ENCODE assay signal across 7 mouse cellular contexts in the genomic region with DNA sequence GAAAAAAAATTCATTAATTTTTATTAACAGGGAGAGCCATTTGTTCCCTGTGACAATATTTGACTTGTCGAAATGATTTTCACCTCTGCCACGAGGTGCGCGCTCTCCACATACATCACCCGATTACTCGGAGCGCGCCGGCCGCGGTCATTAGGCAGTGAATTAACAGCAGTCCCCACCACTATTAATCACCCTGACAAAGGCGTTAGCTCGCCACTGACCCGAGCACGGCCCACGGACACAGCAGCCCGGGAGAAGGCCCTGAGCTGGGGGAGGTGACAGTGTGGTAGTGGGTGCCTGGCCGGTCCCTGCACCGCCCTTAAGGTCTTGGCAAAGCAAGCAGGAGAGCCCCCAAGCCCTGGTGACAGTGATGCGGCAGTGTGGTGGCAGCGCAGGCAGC.
DNase-seq lines count a peak whose midpoint lies in the region; ATAC-seq and TF ChIP-seq lines count a peak whose summit lies in the region.

No protein-coding gene starts in this region.

- no peak for ATAC-seq in lung, embryonic 14.5 days (ENCODE audit: insufficient read depth)
- ATAC-seq in hindbrain, embryonic 12.5 days (ENCODE audit: low FRiP score) = no peak
- no peak for ATAC-seq in midbrain, embryonic 12.5 days (ENCODE audit: low FRiP score, low read depth)
- no peak for ATAC-seq in megakaryocyte-erythroid progenitor cell, adult 5-6 weeks (replicated peaks; ENCODE audit: low FRiP score, low TSS enrichment, poor library complexity, severe bottlenecking)

- intact Hi-C loops in left cerebral cortex, postnatal 36 days (cut with DNase I) = no loop called here

- H3K9ac ChIP-seq in lung, embryonic 14.5 days = no peak overlapping the region
- no peak overlapping the region for H3K9ac ChIP-seq in hindbrain, embryonic 12.5 days
- 0 out of 2 replicates have a peak overlapping the region, but pooled peaks have one; percentile 20 for H3K9ac ChIP-seq in midbrain, embryonic 12.5 days (replicated peaks)

- H3K4me2 ChIP-seq in lung, embryonic 14.5 days = no peak overlapping the region
- peak overlapping the region; percentile 17 for H3K4me2 ChIP-seq in hindbrain, embryonic 12.5 days (replicated peaks)
- H3K4me2 ChIP-seq in midbrain, embryonic 12.5 days (replicated peaks) = peak overlapping the region; percentile 4; the same call in 1 of the 2 replicates

- H3K4me3 ChIP-seq in lung, embryonic 14.5 days (ENCODE audit: low read depth, low read length) = no peak overlapping the region
- no peak overlapping the region for H3K4me3 ChIP-seq in hindbrain, embryonic 12.5 days
- H3K4me3 ChIP-seq in midbrain, embryonic 12.5 days = no peak overlapping the region

- H3K9me3 ChIP-seq in lung, embryonic 14.5 days (ENCODE audit: low read depth, low read length) = no peaks in the 10 kb centered on the region
- H3K9me3 ChIP-seq in hindbrain, embryonic 12.5 days (replicated peaks) = no peaks in the 10 kb centered on the region
- H3K9me3 ChIP-seq in midbrain, embryonic 12.5 days = no peaks in the 10 kb centered on the region

- 15% methylated on average over 21 of the region's 21 CpGs for WGBS in lung, embryonic 14.5 days
- 19% methylated on average over 21 of the region's 21 CpGs for WGBS in hindbrain, embryonic 12.5 days
- WGBS in midbrain, embryonic 12.5 days = 17% methylated on average over 21 of the region's 21 CpGs

- H3K27ac ChIP-seq in lung, embryonic 14.5 days (ENCODE audit: low read depth) = no peak overlapping the region
- H3K27ac ChIP-seq in hindbrain, embryonic 12.5 days = 0 out of 2 replicates have a peak overlapping the region, but pooled peaks have one; percentile 36
- no peak overlapping the region for H3K27ac ChIP-seq in midbrain, embryonic 12.5 days (replicated peaks)

- DNase-seq in lung, embryonic 14.5 days = peak; percentile 46
- DNase-seq in lung, postnatal 36 days = no peak
- no peak for DNase-seq in left cerebral cortex, postnatal 36 days (ENCODE audit: low spot score in 2 of 2)
- no peak for DNase-seq in right cerebral cortex, adult 2 months (ENCODE audit: low spot score in 2 of 2)

- H3K36me3 ChIP-seq in lung, embryonic 14.5 days (ENCODE audit: insufficient read depth) = no peaks in the 10 kb centered on the region
- no peaks in the 10 kb centered on the region for H3K36me3 ChIP-seq in hindbrain, embryonic 12.5 days
- no peaks in the 10 kb centered on the region for H3K36me3 ChIP-seq in midbrain, embryonic 12.5 days

- TF ChIP-seq CTCF in lung, embryonic 14.5 days (IDR thresholded peaks at IDR 0.05; ENCODE audit: low read depth) = no peak

- peaks cover 6% of the 10 kb centered on the region; the same call in 1 of the 2 replicates for H3K27me3 ChIP-seq in lung, embryonic 14.5 days (ENCODE audit: insufficient read depth, low read length)
- H3K27me3 ChIP-seq in hindbrain, embryonic 12.5 days = peaks cover 41% of the 10 kb centered on the region
- H3K27me3 ChIP-seq in midbrain, embryonic 12.5 days = peaks cover 72% of the 10 kb centered on the region

- H3K4me1 ChIP-seq in lung, embryonic 14.5 days (ENCODE audit: insufficient read depth) = peaks cover 21% of the 10 kb centered on the region
- peaks cover 76% of the 10 kb centered on the region for H3K4me1 ChIP-seq in hindbrain, embryonic 12.5 days
- H3K4me1 ChIP-seq in midbrain, embryonic 12.5 days = peaks cover 79% of the 10 kb centered on the region
